Mouse (Mus musculus) ES-Bruce4 (cell line): ENCODE data around the gene Pcbd2. TPM values are rescaled to one million over a fixed set of nuclear protein-coding genes. Genes with fewer than 3 reads are reported as not detected.

Experiments used
- H3K27ac ChIP-seq: 2 replicates; pipeline ENCODE4 v1.5.1; 2012; ENCODE audit warnings: low read length, inconsistent platforms; ENCODE audit not compliant: insufficient read depth
- H3K27me3 ChIP-seq: 2 replicates; pipeline ENCODE4 v1.6.1; 2012; ENCODE audit warnings: mild to moderate bottlenecking, low read length, inconsistent platforms; ENCODE audit not compliant: control insufficient read depth, poor library complexity, insufficient read depth, severe bottlenecking
- H3K36me3 ChIP-seq: 2 replicates; pipeline ENCODE4 v1.6.1; 2012; ENCODE audit warnings: inconsistent platforms, mild to moderate bottlenecking, low read length, moderate library complexity; ENCODE audit not compliant: control insufficient read depth, poor library complexity, insufficient read depth, severe bottlenecking
- H3K4me1 ChIP-seq: one replicate; pipeline ENCODE4 v1.8.1; 2011; ENCODE audit warnings: low read length; ENCODE audit not compliant: control insufficient read depth, insufficient read depth
- H3K4me3 ChIP-seq: 2 replicates; pipeline ENCODE4 v1.5.1; 2011; ENCODE audit warnings: low read depth, mild to moderate bottlenecking, low read length
- H3K9ac ChIP-seq: 2 replicates; pipeline ENCODE4 v1.6.1; 2012; ENCODE audit warnings: low read depth, mild to moderate bottlenecking, inconsistent platforms; ENCODE audit not compliant: poor library complexity, severe bottlenecking
- H3K9me3 ChIP-seq: replicated peaks from 2 replicates; pipeline ENCODE4 v1.6.1; 2012; ENCODE audit warnings: mild to moderate bottlenecking, low read length, inconsistent platforms; ENCODE audit not compliant: control insufficient read depth, poor library complexity, insufficient read depth, severe bottlenecking
- CTCF ChIP-seq: IDR thresholded peaks from one replicate; pipeline ENCODE4 v1.8.1; 2011; ENCODE audit warnings: low read depth, low read length
- EP300 ChIP-seq: IDR thresholded peaks from 2 replicates; pipeline ENCODE4 v1.6.1; 2011; ENCODE audit warnings: low read depth, low read length; ENCODE audit not compliant: insufficient read depth
- POLR2A ChIP-seq: IDR thresholded peaks from one replicate; pipeline ENCODE4 v1.8.1; 2011; ENCODE audit warnings: low read length; ENCODE audit not compliant: insufficient read depth
- polyA plus RNA-seq: library from polyadenylated mRNA; stranded (reverse); fragments of >200 nt; gene quantifications from 2 replicates; pipeline ENCODE4 v1.2.4, GENCODE M21; 2011; ENCODE audit warnings: low read depth; ENCODE audit not compliant: missing spikeins, insufficient read depth, insufficient read length

Gene Pcbd2
- polyA plus RNA-seq, result 15.3 and 16.5 TPM in 2 replicates

DNA sequence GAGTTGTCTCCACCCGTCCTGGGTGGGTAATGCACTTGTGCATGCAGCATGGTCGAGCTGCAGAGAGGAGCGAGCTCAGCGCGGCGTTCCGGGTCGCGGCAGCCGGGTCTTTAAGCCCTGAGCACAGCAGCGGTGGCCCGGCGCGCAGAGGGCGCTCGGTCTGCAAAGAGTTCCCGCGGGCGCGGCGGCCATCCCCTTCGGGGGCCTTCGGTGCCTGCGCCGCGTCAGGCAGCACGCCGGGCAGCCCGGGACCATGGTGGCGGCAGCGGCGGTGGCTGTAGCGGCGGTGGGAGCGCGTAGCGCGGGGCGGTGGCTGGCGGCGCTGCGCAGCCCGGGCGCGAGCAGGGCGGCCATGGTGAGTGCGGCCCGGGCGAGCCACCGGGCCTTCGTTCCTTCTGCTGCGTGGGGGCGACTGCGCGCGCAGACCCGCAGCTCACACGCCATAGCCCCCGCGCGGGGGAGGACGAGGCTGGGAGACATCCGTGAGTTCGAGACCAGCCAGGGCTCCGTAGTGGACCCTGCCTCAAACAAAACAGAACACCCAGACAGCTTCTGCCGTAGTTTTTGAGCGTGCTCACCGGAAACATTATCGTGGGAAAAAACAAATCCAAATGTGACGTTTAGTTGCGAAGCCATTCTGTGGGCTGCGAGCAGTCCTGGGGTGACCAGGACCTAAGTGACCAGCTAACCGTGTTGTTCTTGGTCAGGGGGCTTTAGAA lies at the start of gene Pcbd2:
Gene Pcbd2, plus strand, starts transcription at position 249 of the 719 bp plus-strand sequence.
- peak within 1 kb of the TSS; percentile 81 for H3K4me3 ChIP-seq
- peak within 1 kb of the TSS; percentile 80 for H3K9ac ChIP-seq
- no peaks in the 10 kb centered on the region for H3K9me3 ChIP-seq
- no peaks in the 10 kb centered on the region; the same call in 1 of the 2 replicates for H3K36me3 ChIP-seq
- no peaks in the 10 kb centered on the region for H3K27me3 ChIP-seq
- TF ChIP-seq CTCF (no peak), POLR2A (no peak), EP300 (no peak)
- no peaks in the 10 kb centered on the region for H3K4me1 ChIP-seq
- peak within 1 kb of the TSS; percentile 36 for H3K27ac ChIP-seq

- Histone ChIP-seq H3K4me3 (no peak overlapping the region), H3K27me3 (no peaks in the 10 kb centered on the region), H3K4me1 (no peaks in the 10 kb centered on the region), H3K9ac (no peak overlapping the region), H3K36me3 (peaks cover 21% of the 10 kb centered on the region), H3K27ac (no peak overlapping the region), H3K9me3 (no peaks in the 10 kb centered on the region)
- TF ChIP-seq CTCF (no peak), EP300 (no peak), POLR2A (no peak)
Observed at GRCm38 (mm10) chr13:55682201-55682600, 45.0 kb upstream of the Pcbd2 start.

- no peaks in the 10 kb centered on the region for H3K9me3 ChIP-seq
- peaks cover 10% of the 10 kb centered on the region for H3K36me3 ChIP-seq
- H3K27ac ChIP-seq, result no peak overlapping the region
- no peaks in the 10 kb centered on the region for H3K4me1 ChIP-seq
- no peaks in the 10 kb centered on the region for H3K27me3 ChIP-seq
- no peak overlapping the region for H3K4me3 ChIP-seq
- TF ChIP-seq EP300 (no peak), CTCF (no peak), POLR2A (no peak)
- H3K9ac ChIP-seq, result no peak overlapping the region
Observed at GRCm38 (mm10) chr13:55683581-55683980, 43.6 kb upstream of the Pcbd2 start.

DNA sequence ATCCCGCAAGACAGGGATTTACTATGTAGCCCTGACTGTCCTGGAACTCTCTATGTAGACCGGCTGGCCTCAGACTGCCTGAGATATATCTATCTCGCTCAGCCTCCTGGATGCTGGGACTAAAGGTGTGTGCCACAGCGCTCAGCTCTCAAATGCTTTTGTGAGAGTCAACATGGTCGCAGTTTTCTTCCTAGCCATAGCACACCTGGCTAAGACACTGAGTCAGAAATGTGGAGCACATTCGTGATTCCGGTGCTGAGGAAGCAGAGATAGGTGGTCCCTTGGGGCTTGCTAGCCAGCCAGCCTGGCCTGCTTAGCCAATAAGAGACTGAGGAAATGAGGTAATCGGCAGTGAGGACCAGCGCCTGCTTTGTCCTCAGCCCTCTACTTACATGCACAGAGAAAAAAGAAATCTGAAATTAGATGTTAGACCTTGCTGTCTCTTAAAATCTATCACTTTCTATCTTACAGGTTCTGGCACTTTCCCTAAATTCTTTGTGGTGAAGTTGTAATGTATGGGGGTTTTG lies 41.0 kb upstream of the Pcbd2 start:
- Histone ChIP-seq H3K4me3 (no peak overlapping the region), H3K9me3 (no peaks in the 10 kb centered on the region), H3K4me1 (no peaks in the 10 kb centered on the region), H3K27me3 (no peaks in the 10 kb centered on the region), H3K27ac (no peak overlapping the region), H3K9ac (no peak overlapping the region), H3K36me3 (peaks cover 4% of the 10 kb centered on the region; the same call in 1 of the 2 replicates)
- TF ChIP-seq CTCF, result no peak
- no peak for TF ChIP-seq POLR2A
- TF ChIP-seq EP300, result no peak

GRCm38 (mm10) chr13:55687927-55688602 lies 39.1 kb upstream of the Pcbd2 start:
- H3K9me3 ChIP-seq, result no peaks in the 10 kb centered on the region
- H3K27ac ChIP-seq, result no peak overlapping the region
- no peaks in the 10 kb centered on the region for H3K27me3 ChIP-seq
- no peaks in the 10 kb centered on the region for H3K36me3 ChIP-seq
- H3K4me1 ChIP-seq, result no peaks in the 10 kb centered on the region
- H3K4me3 ChIP-seq, result no peak overlapping the region
- no peak for TF ChIP-seq EP300
- no peak for TF ChIP-seq POLR2A
- TF ChIP-seq CTCF, result no peak
- no peak overlapping the region for H3K9ac ChIP-seq
